Mouse (Mus musculus) kidney, embryonic 16.5 days (tissue): Measurements from ENCODE around the gene Fundc1. TPM values are rescaled to one million over a fixed set of nuclear protein-coding genes. Genes with fewer than 3 reads are reported as not detected.
"Not testable (repeated sequence)": the region's sequence is repeated elsewhere in the genome, so short reads cannot be mapped to it uniquely, and the experiment has no call there.

ENCODE experiments used
- ATAC-seq: fragments of 200-750 bp; cut with Nextera tagmentation; 2 replicates; pipeline ENCODE4 v1.8.0; 2017; ENCODE audit warnings: moderate TSS enrichment; ENCODE audit not compliant: low FRiP score, low TSS enrichment
- H3K27ac ChIP-seq: fragments of 300-500 bp; sonication (generic); 2 replicates; pipeline ENCODE4 v1.5.1; 2014; ENCODE audit warnings: low read length
- H3K27me3 ChIP-seq: fragments of 300-500 bp; sonication (generic); 2 replicates; pipeline ENCODE4 v1.6.1; 2014; ENCODE audit warnings: low read length, control low read depth, mixed read lengths; ENCODE audit not compliant: insufficient read depth
- H3K36me3 ChIP-seq: fragments of 300-500 bp; sonication (generic); 2 replicates; pipeline ENCODE4 v1.6.1; 2014; ENCODE audit warnings: low read length, control low read depth, mixed read lengths; ENCODE audit not compliant: insufficient read depth
- H3K4me1 ChIP-seq: fragments of 300-500 bp; sonication (generic); 2 replicates; pipeline ENCODE4 v1.6.1; 2014; ENCODE audit warnings: low read length, control low read depth, mixed read lengths; ENCODE audit not compliant: insufficient read depth
- H3K4me2 ChIP-seq: fragments of 300-500 bp; sonication (generic); replicated peaks from 2 replicates; pipeline ENCODE4 v1.6.1; 2014; ENCODE audit warnings: low read depth, low read length
- H3K4me3 ChIP-seq: fragments of 300-500 bp; sonication (generic); 2 replicates; pipeline ENCODE4 v1.5.1; 2014; ENCODE audit warnings: mild to moderate bottlenecking, low read length
- H3K9ac ChIP-seq: fragments of 300-500 bp; sonication (generic); replicated peaks from 2 replicates; pipeline ENCODE4 v1.6.1; 2014; ENCODE audit warnings: low read length
- H3K9me3 ChIP-seq: fragments of 300-500 bp; sonication (generic); 2 replicates; pipeline ENCODE4 v1.6.1; 2016; ENCODE audit warnings: low read length, control low read depth
- WGBS: fragments of 180-500 bp; shearing (Covaris S2); extraction: QIAGEN DNeasy Blood & Tissue Kit; methylation state at CpG from one replicate; pipeline ENCODE4 v1.1.7; 2014; 5-methylcytosine and 5-hydroxymethylcytosine counted together
- polyA plus RNA-seq: library from polyadenylated mRNA; unstranded; fragments of >200 nt; fragmentation: Nextera tagmentation; extraction: Ambion mirVana; gene quantifications from 2 replicates; pipeline ENCODE4 v1.2.1, GENCODE M21; 2015

Fundc1 gene
- polyA plus RNA-seq, 1 experiment from 2014 or later, result 66.1 TPM

DNA sequence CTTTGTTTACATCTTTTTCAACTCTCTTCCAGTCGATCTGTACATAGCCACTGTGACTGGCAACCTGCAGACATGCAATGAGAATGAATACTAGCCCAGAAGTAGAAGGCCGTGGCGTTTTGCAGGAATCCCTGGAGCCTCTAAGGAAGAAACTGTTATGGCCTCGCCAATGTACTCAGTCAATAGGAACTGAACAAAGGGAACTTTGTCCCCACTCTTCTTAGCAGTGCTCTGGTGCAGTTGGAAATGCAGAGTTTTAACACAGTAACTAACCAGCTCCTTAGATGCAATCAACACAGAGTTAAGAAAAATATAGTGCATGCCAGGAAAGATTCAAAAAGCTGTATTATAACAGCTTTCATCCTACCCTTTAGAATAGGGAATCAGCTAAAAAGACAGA lies 13.4 kb downstream of the Fundc1 start:
- Histone ChIP-seq H3K4me3 (no peak overlapping the region), H3K4me2 (no peak overlapping the region), H3K9me3 (no peaks in the 10 kb centered on the region), H3K27ac (no peak overlapping the region), H3K4me1 (no peaks in the 10 kb centered on the region), H3K36me3 (no peaks in the 10 kb centered on the region), H3K27me3 (no peaks in the 10 kb centered on the region), H3K9ac (no peak overlapping the region)
- 60% methylated on average over 4 of the region's 4 CpGs for WGBS
- no peak for ATAC-seq

DNA sequence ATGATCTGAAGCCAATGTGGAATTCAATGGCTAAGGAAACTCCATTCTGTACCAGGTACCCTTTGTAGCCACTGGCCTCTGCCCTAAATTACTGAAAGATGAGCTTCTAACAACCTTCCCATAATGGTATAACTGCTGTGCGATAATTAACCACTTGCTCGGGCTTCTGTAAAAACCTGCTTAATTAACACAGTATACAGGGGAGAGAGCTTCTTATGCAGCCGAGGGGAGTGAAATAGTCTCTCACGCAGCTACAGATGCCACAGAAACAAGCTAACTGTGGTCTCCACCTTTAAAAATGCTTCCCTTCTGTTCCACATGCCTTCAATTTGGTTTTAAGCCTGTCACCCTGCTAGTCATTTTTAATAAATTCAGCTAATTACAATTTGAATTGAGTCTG lies 17.6 kb downstream of the Fundc1 start:
- no peak overlapping the region for H3K9ac ChIP-seq
- no peak overlapping the region for H3K4me3 ChIP-seq
- H3K27ac ChIP-seq, result no peak overlapping the region
- H3K4me2 ChIP-seq, result no peak overlapping the region
- no peaks in the 10 kb centered on the region for H3K36me3 ChIP-seq
- H3K4me1 ChIP-seq, result no peaks in the 10 kb centered on the region
- no peaks in the 10 kb centered on the region for H3K27me3 ChIP-seq
- no peak for ATAC-seq
- H3K9me3 ChIP-seq, result no peaks in the 10 kb centered on the region
- WGBS, result 56% methylated on average over 4 of the region's 4 CpGs

DNA sequence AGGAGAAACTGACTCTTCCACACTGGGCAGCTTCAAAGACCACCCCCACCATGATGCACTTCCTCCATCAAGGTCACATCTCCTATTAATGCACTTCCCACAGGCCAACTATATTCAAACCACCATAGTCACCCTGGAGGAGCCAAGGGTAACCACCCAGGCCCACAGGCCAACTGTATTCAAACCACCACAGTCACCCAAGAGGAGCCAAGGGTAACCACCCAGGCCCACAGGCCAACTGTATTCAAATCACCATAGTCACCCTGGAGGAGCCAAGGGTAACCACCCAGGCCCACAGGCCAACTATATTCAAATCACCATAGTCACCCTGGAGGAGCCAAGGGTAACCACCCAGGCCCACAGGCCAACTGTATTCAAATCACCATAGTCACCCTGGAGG lies 20.5 kb downstream of the Fundc1 start:
- H3K9ac ChIP-seq, H3K9me3 ChIP-seq, H3K27ac ChIP-seq, ATAC-seq, H3K4me3 ChIP-seq, H3K4me1 ChIP-seq, H3K27me3 ChIP-seq, H3K4me2 ChIP-seq, H3K36me3 ChIP-seq: not testable (repeated sequence)

DNA sequence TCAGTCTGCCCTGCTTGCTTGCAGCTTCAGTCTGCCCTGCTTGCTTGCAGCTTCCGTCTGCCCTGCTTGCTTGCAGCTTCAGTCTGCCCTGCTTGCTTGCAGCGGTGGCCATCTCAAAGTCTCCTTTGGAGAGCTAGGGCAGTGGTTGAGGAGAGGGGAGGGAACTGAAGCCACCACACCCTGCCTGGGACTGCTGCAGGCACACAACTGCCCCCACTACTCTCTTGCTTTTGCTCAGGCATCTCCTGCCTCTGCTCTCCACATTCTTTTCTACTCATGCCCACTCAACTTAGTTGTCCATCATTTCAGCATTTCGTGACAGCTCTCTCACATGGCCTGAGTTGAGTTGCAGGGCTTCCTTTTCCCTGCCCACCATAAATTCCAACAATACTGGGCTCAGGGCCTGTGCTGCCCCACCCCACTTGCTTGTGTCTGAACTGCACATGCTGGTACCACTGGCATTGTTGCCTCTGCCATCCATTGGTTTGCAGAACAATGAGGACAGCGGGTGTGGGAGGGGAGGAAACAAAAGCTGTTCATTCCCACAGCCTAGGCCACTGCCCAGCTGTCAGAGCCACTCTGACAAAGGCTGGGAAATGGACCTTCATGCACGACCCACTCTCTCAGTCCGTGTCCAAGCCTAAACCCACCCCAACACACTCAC lies 24.9 kb downstream of the Fundc1 start:
- no peak overlapping the region for H3K4me3 ChIP-seq
- H3K36me3 ChIP-seq, result no peaks in the 10 kb centered on the region
- ATAC-seq, result peak; percentile 39; the same call in 1 of the 2 replicates
- no peak overlapping the region for H3K27ac ChIP-seq
- no peak overlapping the region for H3K9ac ChIP-seq
- H3K4me2 ChIP-seq, result no peak overlapping the region
- 28% methylated on average over 6 of the region's 6 CpGs for WGBS
- H3K4me1 ChIP-seq, result no peaks in the 10 kb centered on the region
- H3K27me3 ChIP-seq, result no peaks in the 10 kb centered on the region
- H3K9me3 ChIP-seq, result no peaks in the 10 kb centered on the region

DNA sequence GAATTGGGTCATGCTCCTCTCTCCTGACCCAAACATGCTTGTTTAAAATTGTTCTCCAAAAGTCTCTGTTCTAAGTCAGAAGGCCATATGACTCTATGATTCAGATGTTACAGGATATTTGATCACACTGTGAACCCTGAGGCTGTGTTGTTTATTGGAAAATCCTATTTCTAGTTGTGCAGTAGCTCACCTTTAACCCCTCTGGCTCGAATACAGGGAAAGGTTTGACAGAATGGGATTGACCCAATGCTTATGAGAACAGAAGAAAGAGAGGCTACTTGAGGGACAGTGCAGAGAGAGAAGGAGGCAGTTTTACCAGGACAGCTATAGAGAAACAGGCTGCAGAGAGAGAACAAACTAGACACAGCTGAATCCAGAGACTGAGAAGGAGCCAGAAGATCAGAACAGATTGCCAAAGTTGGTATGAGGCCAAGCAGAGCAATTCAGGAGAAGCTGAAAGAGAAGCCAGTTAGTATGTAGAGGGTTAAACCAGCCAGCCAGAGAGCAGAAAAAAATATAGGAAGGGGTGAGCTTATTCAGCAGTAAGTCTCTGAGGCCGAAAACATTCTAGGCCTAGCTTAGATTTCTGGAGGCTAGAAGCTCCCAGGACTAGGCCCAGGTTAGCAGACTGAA lies 27.1 kb downstream of the Fundc1 start:
- no peak overlapping the region for H3K4me3 ChIP-seq
- H3K27ac ChIP-seq, result no peak overlapping the region
- ATAC-seq, result no peak
- no peak overlapping the region for H3K4me2 ChIP-seq
- H3K9me3 ChIP-seq, result no peaks in the 10 kb centered on the region
- no peaks in the 10 kb centered on the region for H3K27me3 ChIP-seq
- H3K36me3 ChIP-seq, result no peaks in the 10 kb centered on the region
- WGBS, result 38% methylated on average over 2 of the region's 2 CpGs
- no peaks in the 10 kb centered on the region for H3K4me1 ChIP-seq
- no peak overlapping the region for H3K9ac ChIP-seq

DNA sequence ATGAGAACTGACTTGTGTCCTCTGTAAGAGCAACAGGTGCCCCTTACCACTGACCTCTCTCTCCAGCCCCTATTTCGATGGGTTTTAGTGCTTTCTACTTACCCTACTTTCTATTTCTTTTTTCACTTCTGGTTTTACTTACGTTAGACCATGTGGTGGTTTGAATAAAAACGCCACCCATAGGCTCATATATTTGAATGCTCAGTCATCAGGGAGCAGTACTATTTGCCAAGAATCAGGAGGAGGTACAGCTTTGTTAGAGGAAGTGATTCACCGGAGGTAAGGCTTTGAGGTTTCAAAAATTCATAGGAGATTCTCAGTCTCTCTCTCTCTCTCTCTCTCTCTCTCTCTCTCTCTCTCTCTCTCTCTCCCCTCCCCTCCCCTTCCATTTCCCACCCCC lies 34.4 kb downstream of the Fundc1 start:
- Histone ChIP-seq H3K4me1 (no peaks in the 10 kb centered on the region), H3K27ac (no peak overlapping the region), H3K36me3 (no peaks in the 10 kb centered on the region), H3K27me3 (no peaks in the 10 kb centered on the region), H3K4me2 (no peak overlapping the region), H3K9ac (no peak overlapping the region), H3K9me3 (no peaks in the 10 kb centered on the region), H3K4me3 (no peak overlapping the region)
- ATAC-seq, result no peak
- 85% methylated on average over 4 of the region's 4 CpGs for WGBS

DNA sequence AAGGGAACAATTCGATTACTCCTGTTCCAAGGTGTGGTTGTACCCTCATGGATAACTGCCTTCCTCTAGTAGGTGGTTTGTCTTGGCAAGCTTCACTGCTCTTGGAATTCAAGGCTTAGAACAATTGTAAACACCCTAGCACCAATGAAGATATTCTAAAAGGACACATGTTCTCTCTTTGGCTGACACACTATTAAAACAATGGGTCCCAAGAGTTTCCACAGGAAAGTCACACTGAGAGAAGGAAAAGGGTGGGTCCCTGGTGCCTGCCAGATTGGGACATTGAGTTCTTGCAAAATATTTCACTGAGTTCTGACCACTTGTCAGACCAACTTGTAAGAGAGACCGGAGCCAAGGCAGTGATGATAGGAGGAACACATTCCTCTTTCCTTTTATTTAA lies 45.1 kb downstream of the Fundc1 start:
- Histone ChIP-seq H3K27me3 (no peaks in the 10 kb centered on the region), H3K9ac (no peak overlapping the region), H3K27ac (no peak overlapping the region), H3K4me1 (no peaks in the 10 kb centered on the region), H3K9me3 (no peaks in the 10 kb centered on the region), H3K4me3 (no peak overlapping the region), H3K36me3 (no peaks in the 10 kb centered on the region), H3K4me2 (no peak overlapping the region)
- ATAC-seq, result no peak
- WGBS, result 76% methylated on average over 2 of the region's 2 CpGs

DNA sequence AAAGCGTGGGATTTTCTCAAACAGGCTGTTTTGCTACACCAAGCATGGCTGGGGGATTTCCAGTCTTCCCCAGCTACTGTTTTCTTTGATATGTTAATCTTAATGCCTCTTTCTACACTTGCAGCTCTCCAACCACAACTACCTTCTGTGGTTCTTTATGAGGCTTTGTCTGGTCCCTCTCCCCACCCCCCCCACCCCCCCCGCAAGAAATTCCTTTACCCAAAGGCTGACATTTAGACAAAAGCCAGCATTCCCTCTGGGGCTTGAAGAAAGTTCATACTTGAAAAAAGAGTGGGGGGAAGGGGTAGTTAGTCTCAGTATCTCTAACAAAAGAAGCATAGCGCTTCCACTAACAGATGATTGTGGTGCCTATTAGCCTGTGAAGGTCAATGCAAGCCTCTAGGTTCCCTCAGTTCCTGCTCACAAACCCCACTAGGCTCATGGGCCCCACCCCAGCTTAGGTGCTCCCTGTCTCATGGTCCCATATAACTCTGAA lies 50.9 kb downstream of the Fundc1 start:
- H3K4me3 ChIP-seq, result no peak overlapping the region
- no peak for ATAC-seq
- 30% methylated on average over 3 of the region's 3 CpGs for WGBS
- H3K36me3 ChIP-seq, result no peaks in the 10 kb centered on the region
- H3K9ac ChIP-seq, result no peak overlapping the region
- no peaks in the 10 kb centered on the region for H3K27me3 ChIP-seq
- H3K4me1 ChIP-seq, result no peaks in the 10 kb centered on the region
- H3K9me3 ChIP-seq, result no peaks in the 10 kb centered on the region
- no peak overlapping the region for H3K4me2 ChIP-seq
- no peak overlapping the region for H3K27ac ChIP-seq

DNA sequence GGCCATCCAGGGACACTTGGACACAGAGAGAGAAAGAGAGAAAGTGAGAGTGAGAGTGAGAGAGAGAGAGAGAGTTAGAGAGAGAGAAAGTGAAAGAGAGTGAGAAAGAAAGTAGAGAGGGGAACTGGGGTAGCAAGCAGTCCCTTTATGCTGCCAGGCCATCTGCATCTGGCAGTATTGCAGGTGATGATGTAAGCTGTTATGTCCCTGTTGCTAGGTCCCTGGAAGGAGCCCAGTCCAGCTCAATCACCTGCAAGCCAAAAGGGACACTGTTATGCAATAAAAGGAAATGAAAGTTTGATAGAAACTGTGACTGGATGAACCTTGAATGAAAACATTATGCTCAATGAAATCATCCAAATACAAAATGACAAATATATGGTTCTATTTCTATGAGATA lies 52.0 kb downstream of the Fundc1 start:
- H3K27me3 ChIP-seq, result no peaks in the 10 kb centered on the region
- no peak for ATAC-seq
- H3K27ac ChIP-seq, result no peak overlapping the region
- H3K4me3 ChIP-seq, result no peak overlapping the region
- no peaks in the 10 kb centered on the region for H3K4me1 ChIP-seq
- H3K36me3 ChIP-seq, result no peaks in the 10 kb centered on the region
- H3K4me2 ChIP-seq, result no peak overlapping the region
- H3K9me3 ChIP-seq, result no peaks in the 10 kb centered on the region
- H3K9ac ChIP-seq, result no peak overlapping the region

DNA sequence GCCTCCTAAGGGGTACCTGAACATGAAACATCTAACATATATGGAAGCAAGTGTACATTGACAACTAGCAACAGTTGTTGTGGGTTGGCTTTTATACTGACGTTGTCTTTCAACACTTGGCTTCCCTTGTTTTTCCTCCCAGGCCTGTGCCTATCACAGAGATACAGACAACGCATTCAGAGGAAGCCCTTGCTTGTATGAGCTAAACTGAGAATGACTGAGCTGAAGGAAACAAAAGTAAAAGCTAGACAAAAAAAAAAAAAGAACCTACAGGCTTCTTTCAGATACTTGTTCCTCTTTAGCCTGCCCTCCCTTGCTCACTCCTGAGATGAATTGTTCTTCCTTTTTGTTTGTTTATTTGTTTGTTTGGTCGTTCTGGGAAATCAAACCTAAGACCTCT lies 58.1 kb downstream of the Fundc1 start:
- H3K36me3 ChIP-seq, result no peaks in the 10 kb centered on the region
- H3K4me2 ChIP-seq, result no peak overlapping the region
- no peak overlapping the region for H3K27ac ChIP-seq
- H3K27me3 ChIP-seq, result no peaks in the 10 kb centered on the region
- H3K4me1 ChIP-seq, result no peaks in the 10 kb centered on the region
- 68% methylated on average over 3 of the region's 3 CpGs for WGBS
- H3K4me3 ChIP-seq, result no peak overlapping the region
- ATAC-seq, result no peak
- H3K9me3 ChIP-seq, result no peaks in the 10 kb centered on the region
- H3K9ac ChIP-seq, result no peak overlapping the region
